Mouse (Mus musculus) adrenal gland, adult 2 months (tissue): ENCODE data around the gene Fam107b. TPM values are rescaled to one million over a fixed set of nuclear protein-coding genes. Genes with fewer than 3 reads are reported as not detected.
"Not testable (repeated sequence)": the region's sequence is repeated elsewhere in the genome, so short reads cannot be mapped to it uniquely, and the experiment has no call there.

Experiments
- DNase-seq: peaks from one replicate; pipeline ENCODE4 v3.0.0; 2021
- polyA plus RNA-seq: library from polyadenylated mRNA; depleted of rRNA; stranded (reverse); fragments of >200 nt; gene quantifications from 2 replicates; pipeline ENCODE4 v1.2.3, GENCODE M21; 2012
- total RNA-seq, 2 experiments: library from RNA; stranded (reverse); gene quantifications; 2 replicates each; pipeline ENCODE4 v1.2.3; 2021

Fam107b gene
- total and polyA plus RNA-seq, 3 experiments: 3.5 to 17.4 (median 16.1) TPM

- DNase-seq: no peak
Observed at GRCm38 (mm10) chr2:3658900-3659299, 88.6 kb downstream of the Fam107b start.

DNA sequence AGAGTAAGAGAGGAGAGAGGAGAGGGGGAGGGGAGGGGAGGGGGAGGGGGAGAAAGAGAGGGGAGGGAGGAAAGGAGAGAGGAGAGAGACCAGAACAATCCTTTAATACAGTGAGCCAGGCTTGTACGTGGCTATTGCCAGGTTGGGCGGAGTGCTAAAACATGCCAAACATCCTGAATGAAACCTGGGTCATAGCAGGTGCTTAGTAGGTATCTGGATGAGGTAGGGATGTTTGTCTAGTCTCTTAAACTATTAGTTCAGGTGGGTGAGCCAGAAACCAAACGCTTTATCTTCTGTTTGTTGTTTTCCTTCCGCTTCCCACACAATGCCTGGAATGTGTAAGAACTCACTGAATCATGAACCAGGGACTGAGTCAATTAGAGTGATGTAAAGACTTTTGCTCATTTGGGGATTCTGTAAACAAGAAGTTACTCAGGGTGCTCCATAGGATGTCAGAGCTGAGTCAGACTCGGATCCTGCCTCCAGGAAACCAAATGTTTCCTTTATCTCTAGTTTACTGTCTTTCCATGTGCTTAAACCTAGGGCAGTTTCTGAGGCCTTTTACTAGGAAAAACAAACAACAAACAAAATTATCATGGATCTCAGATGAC lies 89.1 kb downstream of the Fam107b start:
- no peak for DNase-seq

- DNase-seq: no peak
Observed at GRCm38 (mm10) chr2:3664086-3664485, 93.8 kb downstream of the Fam107b start.

GRCm38 (mm10) chr2:3668682-3669081 lies 98.4 kb downstream of the Fam107b start:
- peak; percentile 26 for DNase-seq

GRCm38 (mm10) chr2:3669646-3670045 lies 99.4 kb downstream of the Fam107b start:
- no peak for DNase-seq

GRCm38 (mm10) chr2:3672654-3673367 lies 102.5 kb downstream of the Fam107b start:
- no peak for DNase-seq

GRCm38 (mm10) chr2:3675481-3675880 lies 105.2 kb downstream of the Fam107b start:
- no peak for DNase-seq

- no peak for DNase-seq
Observed at GRCm38 (mm10) chr2:3682699-3683098, 112.4 kb downstream of the Fam107b start.

GRCm38 (mm10) chr2:3683343-3683742 lies 113.1 kb downstream of the Fam107b start:
- DNase-seq: no peak

GRCm38 (mm10) chr2:3683751-3684229 lies 113.5 kb downstream of the Fam107b start:
- DNase-seq: no peak

- DNase-seq: no peak
Observed at GRCm38 (mm10) chr2:3690221-3690620, 119.9 kb downstream of the Fam107b start.

- no peak for DNase-seq
Observed at GRCm38 (mm10) chr2:3692833-3693232, 122.5 kb downstream of the Fam107b start.

DNA sequence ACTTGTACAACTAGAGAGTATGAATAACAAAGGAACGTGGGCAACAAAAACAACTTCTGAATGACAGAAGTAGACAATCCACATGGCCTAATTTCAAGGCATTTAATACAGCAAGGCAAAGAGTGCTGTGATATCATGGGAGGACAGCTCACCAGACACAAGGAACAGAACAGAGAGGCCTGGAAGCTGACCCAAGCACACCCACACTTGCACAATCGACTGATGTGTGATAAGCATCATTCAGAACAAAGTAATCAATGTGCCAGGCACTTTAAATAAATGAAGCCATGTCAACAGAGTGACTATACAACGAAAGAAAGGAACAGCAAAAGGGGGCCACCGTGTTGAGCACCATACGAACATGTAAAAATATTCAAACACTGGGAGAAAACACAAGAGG lies 125.6 kb downstream of the Fam107b start:
- no peak for DNase-seq

DNA sequence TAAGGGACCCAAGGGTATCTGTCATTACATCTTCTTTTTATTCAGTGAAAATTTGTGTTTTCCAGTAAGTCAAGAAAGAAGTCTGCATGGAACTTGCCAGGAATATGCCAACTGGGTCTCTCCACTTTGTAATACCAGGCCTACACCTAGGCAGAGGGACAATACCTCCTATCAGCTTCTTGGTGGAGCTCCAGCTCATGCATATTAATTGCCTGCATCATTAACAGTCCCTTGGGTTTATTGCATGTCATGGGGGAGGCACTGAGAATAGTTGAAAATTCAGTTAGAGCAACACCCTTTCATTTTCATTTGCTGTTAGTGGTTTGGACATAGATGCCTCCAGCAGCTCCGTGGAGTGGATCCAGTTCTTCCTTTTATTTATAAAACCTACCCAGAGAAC lies 130.1 kb downstream of the Fam107b start:
- DNase-seq: no peak

DNA sequence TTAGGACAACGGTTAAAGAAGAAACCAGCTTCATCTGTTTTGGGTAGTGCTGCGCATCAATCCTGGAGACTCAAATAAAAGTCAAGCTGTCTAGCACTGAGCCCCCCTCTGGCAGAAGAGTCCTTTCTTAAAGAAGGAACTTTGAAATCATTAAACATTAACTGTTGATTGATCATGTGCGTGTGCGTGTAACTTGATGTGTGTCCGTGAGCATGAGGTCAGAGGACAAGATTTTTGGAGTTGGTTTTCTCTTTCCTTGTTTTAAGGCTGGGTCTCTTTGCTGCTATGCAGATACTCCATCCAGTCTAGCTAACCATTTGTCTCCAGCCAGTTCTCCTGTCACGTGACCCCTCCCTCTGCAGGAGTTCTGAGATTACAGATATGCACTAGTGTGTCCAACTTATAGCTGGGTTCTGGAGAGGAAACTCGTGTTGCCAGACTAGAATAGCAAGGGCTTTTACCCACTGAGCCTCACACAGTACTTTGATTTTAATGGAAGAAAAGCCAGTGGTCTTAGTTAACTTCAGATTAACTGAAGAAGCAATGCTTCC lies 132.4 kb downstream of the Fam107b start:
- DNase-seq: no peak

DNA sequence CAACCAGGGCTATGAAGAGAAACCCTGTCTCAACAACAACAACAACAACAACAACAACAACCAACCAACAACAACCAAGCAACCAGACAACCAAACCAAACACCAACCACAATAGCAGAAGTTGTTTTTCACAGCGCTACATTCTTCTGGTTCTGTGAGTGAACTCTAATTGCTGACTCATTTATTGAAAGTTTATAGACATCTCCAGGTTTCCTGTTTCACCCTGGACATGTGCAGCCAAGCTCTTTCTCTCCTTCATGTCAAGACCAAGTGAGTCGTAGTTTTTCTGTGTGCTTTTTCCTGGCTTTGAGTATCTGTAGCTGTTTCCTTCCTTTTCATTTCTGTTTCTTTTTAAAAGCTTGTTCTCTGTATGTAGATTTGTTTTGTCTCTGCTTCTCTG lies 133.5 kb downstream of the Fam107b start:
- DNase-seq: no peak

DNA sequence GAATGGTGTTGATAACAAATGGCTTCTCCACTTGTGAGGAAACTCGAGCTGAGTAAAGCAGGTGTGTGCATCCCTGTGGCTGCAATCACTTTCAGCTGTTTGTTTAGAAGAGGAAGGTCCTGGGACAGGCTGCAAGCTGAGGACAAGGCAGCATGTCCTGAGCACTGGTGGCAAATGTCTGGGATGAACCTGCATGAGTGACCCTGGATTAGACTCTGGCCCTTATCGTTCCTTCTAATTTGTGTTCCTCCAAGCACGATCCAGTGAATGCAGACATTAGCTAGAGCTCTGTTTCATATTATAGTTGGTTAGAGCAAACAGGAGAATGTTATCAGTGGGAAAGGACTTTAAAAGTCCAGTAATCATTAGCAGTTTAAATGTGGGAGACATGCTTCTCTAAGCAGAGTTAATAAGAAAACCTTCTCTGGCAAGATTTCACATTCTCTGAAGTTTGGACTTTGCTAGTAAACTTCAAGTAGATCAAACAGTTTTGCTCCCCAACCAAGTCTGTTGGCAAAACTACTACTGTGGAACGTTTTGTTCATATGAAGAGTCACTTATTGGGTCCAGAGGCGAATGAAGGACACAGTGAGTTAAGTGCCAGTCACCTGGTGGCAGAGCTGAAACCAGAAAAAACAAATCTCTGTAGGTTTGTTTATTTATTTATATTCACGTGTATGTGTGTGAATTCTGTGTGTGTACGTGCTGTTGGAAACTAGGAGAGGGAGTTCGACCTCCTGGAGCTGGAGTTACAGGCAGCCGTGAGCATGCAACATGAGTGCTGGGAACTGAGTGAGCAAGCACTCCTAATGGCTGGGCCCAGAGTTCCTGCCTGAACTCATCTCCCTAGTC lies 134.2 kb downstream of the Fam107b start:
- no peak for DNase-seq

DNA sequence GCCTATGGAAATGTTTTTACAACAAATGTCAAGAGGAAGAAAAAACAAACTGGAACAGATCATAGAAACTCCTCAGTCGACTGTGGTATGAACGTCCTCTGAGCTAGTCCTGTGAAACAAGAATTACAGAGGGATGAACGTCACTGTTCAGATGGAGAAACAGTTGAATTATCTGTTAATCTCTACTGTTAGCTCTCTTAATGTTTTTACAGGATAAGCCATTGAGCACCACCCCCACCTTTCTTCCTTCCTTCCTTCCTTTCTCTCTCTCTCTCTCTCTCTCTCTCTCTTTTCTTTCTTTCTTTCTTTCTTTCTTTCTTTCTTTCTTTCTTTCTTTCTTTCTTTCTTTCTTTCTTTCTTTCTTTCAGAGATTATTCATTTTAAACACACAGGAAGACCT lies 135.0 kb downstream of the Fam107b start:
- not testable (repeated sequence) for DNase-seq

GRCm38 (mm10) chr2:3707236-3707635 lies 136.9 kb downstream of the Fam107b start:
- no peak for DNase-seq

DNA sequence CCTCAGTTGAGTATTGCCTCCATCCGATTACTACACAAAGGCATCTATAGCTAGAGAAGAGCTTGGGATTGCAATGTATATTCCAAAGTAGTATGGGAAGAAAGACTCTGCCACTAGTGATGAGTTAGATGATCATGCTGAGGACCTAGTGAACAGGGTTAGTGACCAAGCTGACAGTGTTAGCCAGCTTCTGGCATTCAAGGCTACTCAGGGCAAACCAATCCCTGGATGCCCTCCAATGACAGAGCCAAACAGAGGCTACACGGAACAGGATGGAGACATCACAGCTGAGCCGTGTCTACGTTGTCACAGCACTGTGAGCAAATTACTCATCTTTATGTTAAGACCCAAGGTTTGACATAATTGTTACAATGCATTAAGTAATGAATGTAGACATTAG lies 138.3 kb downstream of the Fam107b start:
- DNase-seq: no peak

- no peak for DNase-seq
Observed at GRCm38 (mm10) chr2:3709882-3710281, 139.6 kb downstream of the Fam107b start.

GRCm38 (mm10) chr2:3710521-3710920 lies 140.2 kb downstream of the Fam107b start:
- DNase-seq: no peak
